In the genomic region with DNA sequence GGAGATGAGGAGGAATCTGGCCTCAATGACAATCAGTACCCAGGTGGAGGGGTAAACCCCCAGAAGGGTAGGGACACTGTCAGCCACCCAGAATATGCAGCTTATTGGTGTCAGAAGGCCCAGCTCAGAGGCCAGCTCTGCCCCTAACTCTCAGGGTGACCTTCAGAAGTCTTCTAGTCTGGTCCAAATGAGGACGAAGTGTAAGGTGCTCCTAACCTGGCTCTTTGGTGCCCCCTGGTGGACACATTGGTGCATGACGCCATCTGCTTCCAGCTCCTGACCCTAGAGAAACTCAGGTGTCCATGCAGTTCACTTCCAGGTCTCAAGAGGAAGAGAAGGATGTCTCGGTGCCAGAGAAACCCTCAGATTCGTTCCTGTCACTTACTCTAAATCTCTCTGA, we compare ENCODE assay signal across 9 mouse cellular contexts. TPM values are rescaled to one million over a fixed set of nuclear protein-coding genes. Genes with fewer than 3 reads are reported as not detected.
DNase-seq lines count a peak whose midpoint lies in the region; ATAC-seq and TF ChIP-seq lines count a peak whose summit lies in the region.
"Had no signal": no experiment of that assay in that cellular context is flagged by ENCODE, and none has a peak within 500 bp of the region (broad histone marks: within the 10 kb centered on the region; RNA-seq: fewer than 3 reads in every experiment).

No protein-coding gene starts in this region.

- 0 out of 2 replicates have a peak, but pooled peaks cover 5% of the 10 kb centered on the region for H3K4me1 ChIP-seq in hindbrain, embryonic 10.5 days (replicated peaks)
- H3K4me1 ChIP-seq in hindbrain, embryonic 13.5 days (replicated peaks), result no peaks in the 10 kb centered on the region
- no peaks in the 10 kb centered on the region for H3K4me1 ChIP-seq in limb, embryonic 14.5 days (ENCODE audit: control insufficient read depth, insufficient read depth, low read length)
- H3K4me1 ChIP-seq in midbrain, embryonic 16.5 days (ENCODE audit: control insufficient read depth, insufficient read depth, low read length), result no peaks in the 10 kb centered on the region
- 0 out of 2 replicates have a peak, but pooled peaks cover 2% of the 10 kb centered on the region for H3K4me1 ChIP-seq in stomach, embryonic 14.5 days (ENCODE audit: control insufficient read depth, insufficient read depth, low read length)
- H3K4me1 ChIP-seq: stomach, embryonic 15.5 days had no signal

- peaks cover 7% of the 10 kb centered on the region; the same call in 1 of the 2 replicates for H3K27me3 ChIP-seq in hindbrain, embryonic 10.5 days (ENCODE audit: insufficient read depth, poor library complexity, severe bottlenecking)
- no peaks in the 10 kb centered on the region for H3K27me3 ChIP-seq in hindbrain, embryonic 13.5 days
- H3K27me3 ChIP-seq in limb, embryonic 14.5 days (ENCODE audit: control insufficient read depth, insufficient read depth, low read length), result no peaks in the 10 kb centered on the region
- no peaks in the 10 kb centered on the region for H3K27me3 ChIP-seq in midbrain, embryonic 16.5 days (ENCODE audit: control insufficient read depth, insufficient read depth, low read depth, low read length)
- no peaks in the 10 kb centered on the region for H3K27me3 ChIP-seq in stomach, embryonic 14.5 days (ENCODE audit: control insufficient read depth, insufficient read depth, low read length)
- H3K27me3 ChIP-seq: stomach, embryonic 15.5 days had no signal

- no peak overlapping the region for H3K4me3 ChIP-seq in hindbrain, embryonic 10.5 days
- no peak overlapping the region for H3K4me3 ChIP-seq in hindbrain, embryonic 13.5 days
- no peak overlapping the region for H3K4me3 ChIP-seq in limb, embryonic 14.5 days (replicated peaks; ENCODE audit: low read length)
- no peak overlapping the region for H3K4me3 ChIP-seq in midbrain, embryonic 16.5 days (ENCODE audit: low read depth, low read length)
- no peak overlapping the region for H3K4me3 ChIP-seq in stomach, embryonic 14.5 days (ENCODE audit: low read depth, low read length)
- H3K4me3 ChIP-seq: stomach, embryonic 15.5 days had no signal

- no peak for ATAC-seq in hindbrain, embryonic 13.5 days (ENCODE audit: low FRiP score)
- peak; percentile 44; the same call in 1 of the 2 replicates for ATAC-seq in limb, embryonic 14.5 days (ENCODE audit: low FRiP score, low read depth)
- peak; percentile 60; the same call in 1 of the 2 replicates for ATAC-seq in midbrain, embryonic 16.5 days
- ATAC-seq in stomach, embryonic 14.5 days (ENCODE audit: insufficient number of reproducible peaks, insufficient read depth, low FRiP score, low read depth), result peak; percentile 35; the same call in 1 of the 2 replicates

- H3K9me3 ChIP-seq in hindbrain, embryonic 10.5 days, result no peaks in the 10 kb centered on the region
- H3K9me3 ChIP-seq in hindbrain, embryonic 13.5 days, result no peaks in the 10 kb centered on the region
- H3K9me3 ChIP-seq in limb, embryonic 14.5 days (ENCODE audit: control insufficient read depth, low read length), result no peaks in the 10 kb centered on the region
- H3K9me3 ChIP-seq in midbrain, embryonic 16.5 days (replicated peaks; ENCODE audit: control insufficient read depth, low read length, poor library complexity, severe bottlenecking), result no peaks in the 10 kb centered on the region
- H3K9me3 ChIP-seq in stomach, embryonic 14.5 days (ENCODE audit: control insufficient read depth, low read depth, low read length), result no peaks in the 10 kb centered on the region
- H3K9me3 ChIP-seq: stomach, embryonic 15.5 days had no signal

- H3K9ac ChIP-seq in hindbrain, embryonic 13.5 days, result no peak overlapping the region
- H3K9ac ChIP-seq in limb, embryonic 14.5 days (ENCODE audit: low read depth, low read length, severe bottlenecking), result no peak overlapping the region
- no peak overlapping the region for H3K9ac ChIP-seq in midbrain, embryonic 16.5 days (ENCODE audit: low read depth, low read length)
- no peak overlapping the region for H3K9ac ChIP-seq in stomach, embryonic 14.5 days (replicated peaks; ENCODE audit: low read depth, low read length)
- H3K9ac ChIP-seq: stomach, embryonic 15.5 days had no signal

- 7% methylated on average over 4 of the region's 4 CpGs for WGBS in hindbrain, embryonic 10.5 days
- WGBS in hindbrain, embryonic 13.5 days, result 3% methylated on average over 4 of the region's 4 CpGs
- WGBS in limb, embryonic 14.5 days, result 3% methylated on average over 4 of the region's 4 CpGs
- WGBS in midbrain, embryonic 16.5 days, result 5% methylated on average over 4 of the region's 4 CpGs
- 2% methylated on average over 4 of the region's 4 CpGs for WGBS in stomach, embryonic 14.5 days

- H3K27ac ChIP-seq in hindbrain, embryonic 10.5 days, result no peak overlapping the region
- H3K27ac ChIP-seq in hindbrain, embryonic 13.5 days, result no peak overlapping the region
- H3K27ac ChIP-seq in limb, embryonic 14.5 days (replicated peaks; ENCODE audit: low read depth, low read length), result no peak overlapping the region
- no peak overlapping the region for H3K27ac ChIP-seq in midbrain, embryonic 16.5 days (ENCODE audit: low read length)
- no peak overlapping the region for H3K27ac ChIP-seq in stomach, embryonic 14.5 days (ENCODE audit: low read length)
- H3K27ac ChIP-seq: stomach, embryonic 15.5 days had no signal

- peak; percentile 85 for DNase-seq in hindbrain, embryonic 10.5 days (ENCODE audit: low spot score)
- DNase-seq in cerebellum, postnatal 25 days, result peak; percentile 90 to 93
- peak; percentile 47 to 57 for DNase-seq in gastrocnemius, adult 8-10 months (ENCODE audit: low spot score in 2 of 2)
- peak; percentile 79 for DNase-seq in kidney, adult 11 months
- DNase-seq in limb, embryonic 14.5 days (ENCODE audit: low spot score), result peak; percentile 89

- no peak for TF ChIP-seq POLR2A in limb, embryonic 14.5 days (IDR thresholded peaks at IDR 0.05; ENCODE audit: borderline replicate concordance, extremely low read depth, insufficient read depth, insufficient read length)

- H3K4me2 ChIP-seq in hindbrain, embryonic 13.5 days, result no peak overlapping the region
- H3K4me2 ChIP-seq in limb, embryonic 14.5 days (replicated peaks; ENCODE audit: low read depth, low read length, severe bottlenecking), result no peak overlapping the region
- H3K4me2 ChIP-seq in midbrain, embryonic 16.5 days (ENCODE audit: low read length), result no peak overlapping the region
- no peak overlapping the region for H3K4me2 ChIP-seq in stomach, embryonic 14.5 days (replicated peaks; ENCODE audit: low read depth, low read length)
- H3K4me2 ChIP-seq: stomach, embryonic 15.5 days had no signal

- H3K36me3 ChIP-seq in hindbrain, embryonic 10.5 days, result no peaks in the 10 kb centered on the region
- H3K36me3 ChIP-seq in hindbrain, embryonic 13.5 days, result no peaks in the 10 kb centered on the region
- no peaks in the 10 kb centered on the region for H3K36me3 ChIP-seq in limb, embryonic 14.5 days (ENCODE audit: control insufficient read depth, insufficient read depth, low read length)
- H3K36me3 ChIP-seq in midbrain, embryonic 16.5 days (ENCODE audit: control insufficient read depth, insufficient read depth, low read length), result no peaks in the 10 kb centered on the region
- H3K36me3 ChIP-seq in stomach, embryonic 14.5 days (ENCODE audit: control insufficient read depth, insufficient read depth, low read length), result no peaks in the 10 kb centered on the region
- H3K36me3 ChIP-seq: stomach, embryonic 15.5 days had no signal

RNA-seq across cellular contexts. Expression of a gene that starts 13.3 kb away (rescaled TPM):
- 53.1 and 65.7 TPM in 2 replicates for polyA plus RNA-seq in hindbrain, embryonic 10.5 days (2016; fragmentation: Nextera tagmentation; extraction: Ambion mirVana)
- polyA plus RNA-seq in hindbrain, embryonic 13.5 days (2015; fragmentation: Nextera tagmentation; extraction: Ambion mirVana), result 61.3 and 62.7 TPM in 2 replicates
- total RNA-seq in gastrocnemius, adult 8-10 months (2022), result 100 to 1,000 TPM in 1 of 4 experiments, 10 to 100 TPM in 3; 73.1 to 119 (median 84.5) TPM
- 161 and 261 TPM in 2 replicates for polyA plus RNA-seq in limb, embryonic 14.5 days (2012; rRNA removed)
- 150 and 186 TPM in 2 replicates for polyA plus RNA-seq in limb, embryonic 14.5 days (2014; fragmentation: Nextera tagmentation; extraction: Ambion mirVana)
- polyA plus RNA-seq in midbrain, embryonic 16.5 days (2015; fragmentation: Nextera tagmentation; extraction: Ambion mirVana), result 29.6 and 39.9 TPM in 2 replicates
- polyA plus RNA-seq in stomach, embryonic 14.5 days (2014; fragmentation: Nextera tagmentation; extraction: Ambion mirVana), result 39.9 and 40.7 TPM in 2 replicates

RNA-seq across cellular contexts. Expression of a gene that starts 16.1 kb away (rescaled TPM):
- 12.3 and 33.1 TPM in 2 replicates for polyA plus RNA-seq in hindbrain, embryonic 10.5 days (2016; fragmentation: Nextera tagmentation; extraction: Ambion mirVana)
- polyA plus RNA-seq in hindbrain, embryonic 13.5 days (2015; fragmentation: Nextera tagmentation; extraction: Ambion mirVana), result 146 and 148 TPM in 2 replicates
- 1,000 to 10,000 TPM in 1 of 4 experiments, 100 to 1,000 TPM in 3; 564 to 1,027 (median 619) TPM for total RNA-seq in gastrocnemius, adult 8-10 months (2022)
- 34.7 and 41.6 TPM in 2 replicates for polyA plus RNA-seq in limb, embryonic 14.5 days (2012; rRNA removed)
- 34.0 and 47.3 TPM in 2 replicates for polyA plus RNA-seq in limb, embryonic 14.5 days (2014; fragmentation: Nextera tagmentation; extraction: Ambion mirVana)
- 257 and 308 TPM in 2 replicates for polyA plus RNA-seq in midbrain, embryonic 16.5 days (2015; fragmentation: Nextera tagmentation; extraction: Ambion mirVana)
- polyA plus RNA-seq in stomach, embryonic 14.5 days (2014; fragmentation: Nextera tagmentation; extraction: Ambion mirVana), result 5.1 and 5.6 TPM in 2 replicates

RNA-seq across cellular contexts. Expression of a gene that starts 16.2 kb away (rescaled TPM):
- not detected in 2 replicates for polyA plus RNA-seq in hindbrain, embryonic 10.5 days (2016; fragmentation: Nextera tagmentation; extraction: Ambion mirVana)
- 0.71 and 0.73 TPM in 2 replicates for polyA plus RNA-seq in hindbrain, embryonic 13.5 days (2015; fragmentation: Nextera tagmentation; extraction: Ambion mirVana)
- under 1 TPM in 1 of 4 experiments, not detected in 3; 0.92 TPM for total RNA-seq in gastrocnemius, adult 8-10 months (2022)
- 0.30 TPM in 1 of 2 replicates, not detected in the other for polyA plus RNA-seq in limb, embryonic 14.5 days (2012; rRNA removed)
- not detected in 2 replicates for polyA plus RNA-seq in limb, embryonic 14.5 days (2014; fragmentation: Nextera tagmentation; extraction: Ambion mirVana)
- 1.1 and 1.5 TPM in 2 replicates for polyA plus RNA-seq in midbrain, embryonic 16.5 days (2015; fragmentation: Nextera tagmentation; extraction: Ambion mirVana)
- not detected in 2 replicates for polyA plus RNA-seq in stomach, embryonic 14.5 days (2014; fragmentation: Nextera tagmentation; extraction: Ambion mirVana)
- polyA plus RNA-seq: stomach, embryonic 15.5 days had no signal
